Mouse (Mus musculus): ENCODE measurements at regions not wholly inside any gene's neighbourhood (a gene's known extent, or its start where the extent isn't known, plus 50 kb on each side); places are given as distances from the start of the nearest gene placed in this dataset.

DNA sequence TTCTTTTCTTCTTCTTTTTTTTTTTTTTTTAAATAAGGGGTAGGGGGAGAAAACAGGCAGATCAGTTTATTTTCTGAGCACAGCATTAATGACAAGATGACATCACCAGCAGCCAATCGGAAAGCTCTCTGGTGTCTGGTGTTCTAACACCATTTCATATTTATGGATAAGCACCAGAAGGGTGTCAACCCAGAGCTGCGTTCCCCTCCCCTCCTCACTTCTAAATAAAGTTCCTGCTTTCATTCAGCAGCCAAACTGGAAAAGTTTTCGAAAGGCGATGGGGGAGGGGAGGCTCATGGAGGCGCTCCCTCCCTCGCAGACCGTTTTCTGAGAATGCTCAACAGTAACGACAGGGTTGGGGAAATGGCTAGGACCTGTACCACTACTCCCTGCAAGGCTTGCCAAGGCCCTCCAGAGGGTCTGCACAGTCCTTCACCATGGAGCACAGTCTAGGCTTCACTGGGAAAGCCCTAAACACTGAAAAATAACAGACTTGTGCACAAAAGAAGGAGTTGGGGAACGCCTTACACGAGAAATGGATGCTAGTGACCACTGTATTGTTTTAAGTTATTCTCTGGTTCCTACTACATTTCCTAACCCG lies 232.8 kb downstream of the Sox4 start:
- TF ChIP-seq TAL1 (IDR thresholded peaks at IDR 0.05; ENCODE audit: low read length) (no peak), GATA1 (IDR thresholded peaks at IDR 0.05; ENCODE audit: low read length) (no peak)

All from erythroblast, embryonic 14.5 days (primary cell).